Mouse (Mus musculus): ENCODE results near the gene Lsamp. TPM values are rescaled to one million over a fixed set of nuclear protein-coding genes. Genes with fewer than 3 reads are reported as not detected.

Lsamp gene
- polyA plus RNA-seq, 1 experiment, result not detected

DNA sequence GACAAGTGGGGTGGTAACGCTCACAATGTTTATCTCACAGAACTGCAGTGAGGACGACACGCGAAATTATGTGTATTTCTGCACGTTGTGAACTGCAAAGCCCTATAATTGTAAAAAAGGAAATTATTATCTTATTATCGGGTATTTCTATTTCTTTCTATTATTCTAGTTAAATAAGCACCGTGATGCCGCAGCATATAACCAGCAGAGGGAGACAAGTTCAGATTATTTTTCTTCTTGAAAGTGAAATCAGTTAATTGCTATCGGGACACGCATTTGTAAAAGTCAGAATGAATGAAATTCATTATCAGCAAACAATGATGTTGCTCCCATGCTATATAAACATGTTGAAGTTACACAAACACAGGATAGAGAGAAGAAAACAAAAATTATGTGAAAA is 1540.1 kb downstream of the Lsamp start:
- H3K9me3 ChIP-seq (ENCODE audit: control insufficient read depth, low read length), result no peaks in the 10 kb centered on the region
- H3K27me3 ChIP-seq (ENCODE audit: control insufficient read depth), result no peaks in the 10 kb centered on the region
- TF ChIP-seq TAL1 (IDR thresholded peaks at IDR 0.05; ENCODE audit: low read length) (no peak), GATA1 (IDR thresholded peaks at IDR 0.05; ENCODE audit: low read length) (no peak)
- no peak overlapping the region for H3K4me3 ChIP-seq (replicated peaks)
- H3K4me1 ChIP-seq (ENCODE audit: control insufficient read depth), result no peaks in the 10 kb centered on the region
- H3K36me3 ChIP-seq (ENCODE audit: control insufficient read depth), result no peaks in the 10 kb centered on the region

DNA sequence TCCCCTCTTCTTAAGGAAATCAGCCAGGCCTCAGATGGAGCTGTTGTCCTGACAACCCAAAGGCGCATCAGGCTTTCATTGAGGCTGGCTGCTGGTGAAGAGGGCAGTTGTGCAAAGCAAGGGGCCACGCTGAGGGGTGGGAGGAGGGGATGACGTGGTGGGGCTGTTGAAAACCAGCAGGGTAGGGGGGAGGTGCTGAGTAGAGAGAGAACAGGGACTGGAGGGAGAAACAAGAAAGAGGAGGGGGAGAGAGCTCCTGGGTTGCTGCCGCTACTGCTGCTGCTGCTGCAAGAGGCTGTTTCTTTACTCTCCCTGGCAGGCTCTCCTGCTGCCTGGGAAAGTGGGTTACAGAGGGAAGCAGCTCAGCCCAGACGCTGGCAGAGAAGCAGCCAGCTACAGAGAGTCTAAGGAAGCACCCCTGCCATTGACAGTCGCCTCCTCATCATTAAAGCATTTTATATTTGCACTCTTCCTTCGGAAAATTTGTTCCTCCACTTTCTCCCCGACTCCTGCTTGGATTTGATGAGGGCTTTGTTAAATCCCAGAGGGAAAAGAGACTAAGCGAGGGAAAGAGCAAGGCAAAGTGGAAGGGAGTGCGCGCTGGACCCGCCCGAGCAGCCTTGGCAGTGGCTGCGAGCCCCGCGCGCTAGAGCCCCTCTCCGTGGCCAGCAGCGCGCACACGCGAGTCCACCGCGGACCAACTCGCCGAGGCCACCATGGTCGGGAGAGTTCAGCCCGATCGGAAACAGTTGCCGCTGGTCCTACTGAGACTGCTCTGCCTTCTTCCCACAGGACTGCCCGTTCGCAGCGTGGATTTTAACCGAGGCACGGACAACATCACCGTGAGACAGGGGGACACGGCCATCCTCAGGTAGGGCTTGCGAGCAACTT is 1548.7 kb downstream of the Lsamp start:
- no peaks in the 10 kb centered on the region for H3K36me3 ChIP-seq (ENCODE audit: control insufficient read depth)
- no peak overlapping the region for H3K4me3 ChIP-seq (replicated peaks)
- H3K27me3 ChIP-seq (ENCODE audit: control insufficient read depth), result peaks cover 12% of the 10 kb centered on the region; the same call in 1 of the 2 replicates
- TF ChIP-seq GATA1 (IDR thresholded peaks at IDR 0.05; ENCODE audit: low read length) (no peak), TAL1 (IDR thresholded peaks at IDR 0.05; ENCODE audit: low read length) (no peak)
- H3K4me1 ChIP-seq (ENCODE audit: control insufficient read depth), result no peaks in the 10 kb centered on the region
- H3K9me3 ChIP-seq (ENCODE audit: control insufficient read depth, low read length), result no peaks in the 10 kb centered on the region

DNA sequence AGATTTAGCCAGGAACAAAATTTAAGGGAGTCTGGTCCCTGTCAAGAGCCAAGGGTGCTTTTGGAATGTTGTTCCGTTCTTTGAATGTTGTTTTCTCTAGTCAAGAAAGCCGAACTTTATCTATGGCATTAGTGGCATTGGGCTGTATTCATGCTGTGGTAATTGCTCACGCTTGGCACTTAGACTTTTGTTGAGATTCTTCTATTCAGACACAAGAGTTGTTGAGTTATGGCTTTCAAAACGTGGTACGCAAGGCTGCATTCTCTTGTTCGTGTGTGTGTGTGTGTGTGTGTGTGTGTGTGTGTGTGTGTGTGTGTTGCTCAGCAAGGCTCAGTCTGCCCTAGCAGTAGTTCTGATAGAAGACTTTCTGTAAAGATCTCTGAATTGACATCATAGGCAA is 1549.5 kb downstream of the Lsamp start:
- Histone ChIP-seq H3K4me1 (ENCODE audit: control insufficient read depth) (no peaks in the 10 kb centered on the region), H3K27me3 (ENCODE audit: control insufficient read depth) (peaks cover 12% of the 10 kb centered on the region; the same call in 1 of the 2 replicates), H3K36me3 (ENCODE audit: control insufficient read depth) (no peaks in the 10 kb centered on the region), H3K9me3 (ENCODE audit: control insufficient read depth, low read length) (no peaks in the 10 kb centered on the region), H3K4me3 (replicated peaks) (no peak overlapping the region)
- TF ChIP-seq TAL1 (IDR thresholded peaks at IDR 0.05; ENCODE audit: low read length) (no peak), GATA1 (IDR thresholded peaks at IDR 0.05; ENCODE audit: low read length) (no peak)

DNA sequence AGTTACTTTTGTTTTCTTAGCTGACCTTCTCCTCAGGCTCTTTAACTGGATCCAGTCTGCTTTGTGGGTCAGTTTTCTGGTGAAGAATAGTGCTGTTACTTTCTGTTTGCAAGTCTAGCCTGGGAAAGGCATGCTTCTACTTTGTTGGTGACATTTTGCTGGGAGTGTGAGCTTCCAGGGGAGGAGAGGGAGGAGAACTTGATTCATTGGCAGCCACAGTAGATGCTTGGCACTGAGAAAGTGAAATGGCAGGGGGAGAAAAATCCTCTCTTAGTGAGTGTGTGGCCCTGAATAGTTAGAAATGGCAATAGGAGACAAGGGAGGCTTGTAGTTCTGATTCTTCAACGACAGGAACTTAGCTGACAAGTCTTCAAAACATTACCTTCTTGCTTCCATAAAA is 1551.6 kb downstream of the Lsamp start:
- peaks cover 12% of the 10 kb centered on the region; the same call in 1 of the 2 replicates for H3K27me3 ChIP-seq (ENCODE audit: control insufficient read depth)
- TF ChIP-seq TAL1 (IDR thresholded peaks at IDR 0.05; ENCODE audit: low read length) (no peak), GATA1 (IDR thresholded peaks at IDR 0.05; ENCODE audit: low read length) (no peak)
- H3K9me3 ChIP-seq (ENCODE audit: control insufficient read depth, low read length), result no peaks in the 10 kb centered on the region
- H3K4me1 ChIP-seq (ENCODE audit: control insufficient read depth), result no peaks in the 10 kb centered on the region
- no peak overlapping the region for H3K4me3 ChIP-seq (replicated peaks)
- no peaks in the 10 kb centered on the region for H3K36me3 ChIP-seq (ENCODE audit: control insufficient read depth)

DNA sequence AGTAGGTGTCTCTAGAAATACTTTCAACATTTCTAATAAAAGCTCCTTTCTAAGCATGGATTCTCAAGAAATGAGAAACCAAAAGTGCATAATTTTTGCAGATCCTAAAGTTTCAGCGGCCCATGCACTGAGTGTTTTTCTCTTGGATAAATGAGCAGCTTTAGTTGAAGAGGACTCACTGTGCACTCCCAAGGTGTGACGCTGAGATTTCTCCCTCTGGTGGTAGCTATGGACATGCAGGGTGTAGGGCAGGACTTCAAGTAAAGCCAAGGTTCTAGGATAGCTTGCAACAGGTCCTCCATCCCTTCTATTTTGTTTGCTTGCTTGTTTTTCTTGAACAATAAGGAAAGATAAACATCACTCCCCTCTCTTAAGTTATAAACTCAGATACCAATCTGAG is 1558.5 kb downstream of the Lsamp start:
- TF ChIP-seq TAL1 (IDR thresholded peaks at IDR 0.05; ENCODE audit: low read length), result no peak
- TF ChIP-seq GATA1 (IDR thresholded peaks at IDR 0.05; ENCODE audit: low read length), result no peak
- Histone ChIP-seq H3K9me3 (ENCODE audit: control insufficient read depth, low read length) (no peaks in the 10 kb centered on the region), H3K4me3 (replicated peaks) (no peak overlapping the region), H3K4me1 (ENCODE audit: control insufficient read depth) (no peaks in the 10 kb centered on the region), H3K27me3 (ENCODE audit: control insufficient read depth) (no peaks in the 10 kb centered on the region), H3K36me3 (ENCODE audit: control insufficient read depth) (no peaks in the 10 kb centered on the region)

DNA sequence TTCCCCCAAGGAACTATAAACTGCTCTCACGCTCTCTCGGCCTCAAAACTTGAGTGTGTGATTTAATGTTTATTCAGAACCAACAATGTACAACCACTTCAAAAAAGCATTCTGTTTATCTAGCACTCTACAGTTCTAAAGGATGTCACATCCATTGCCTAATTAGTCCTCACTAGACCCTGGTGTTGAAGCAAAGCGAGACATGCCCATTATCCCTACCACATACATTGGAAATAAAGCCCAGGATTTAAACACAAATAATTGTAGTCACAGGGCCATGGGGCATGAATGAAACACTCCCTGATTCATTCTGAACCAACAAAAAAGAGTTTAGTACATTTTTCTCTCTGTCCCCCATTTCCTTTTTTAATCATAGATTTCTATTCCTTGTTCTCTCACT is 1567.0 kb downstream of the Lsamp start:
- Histone ChIP-seq H3K4me1 (ENCODE audit: control insufficient read depth) (no peaks in the 10 kb centered on the region), H3K27me3 (ENCODE audit: control insufficient read depth) (no peaks in the 10 kb centered on the region), H3K9me3 (ENCODE audit: control insufficient read depth, low read length) (no peaks in the 10 kb centered on the region), H3K36me3 (ENCODE audit: control insufficient read depth) (no peaks in the 10 kb centered on the region), H3K4me3 (replicated peaks) (no peak overlapping the region)
- TF ChIP-seq TAL1 (IDR thresholded peaks at IDR 0.05; ENCODE audit: low read length), result no peak
- no peak for TF ChIP-seq GATA1 (IDR thresholded peaks at IDR 0.05; ENCODE audit: low read length)

DNA sequence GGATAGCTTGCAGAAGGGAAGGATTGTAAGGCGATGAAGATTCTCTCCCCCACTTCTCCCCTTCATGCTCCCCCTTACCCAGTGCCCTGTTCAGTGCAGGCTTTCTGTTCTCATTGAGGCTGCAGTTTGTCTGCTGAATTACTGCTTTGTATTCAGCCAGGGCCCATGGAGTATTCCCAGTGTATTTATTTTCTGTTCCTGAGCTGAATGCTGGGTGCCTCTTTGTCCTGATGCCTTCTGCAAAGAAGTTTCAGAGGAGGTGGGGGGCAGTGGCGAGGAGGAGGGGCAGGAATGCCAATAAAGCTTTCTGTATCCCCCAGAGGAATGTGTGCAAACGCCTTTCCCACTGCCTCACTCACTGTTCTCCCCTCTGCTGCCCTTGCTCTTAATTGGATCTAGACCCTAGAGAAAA is 1567.7 kb downstream of the Lsamp start:
- H3K27me3 ChIP-seq (ENCODE audit: control insufficient read depth), result no peaks in the 10 kb centered on the region
- no peaks in the 10 kb centered on the region for H3K9me3 ChIP-seq (ENCODE audit: control insufficient read depth, low read length)
- H3K4me3 ChIP-seq (replicated peaks), result no peak overlapping the region
- TF ChIP-seq TAL1 (IDR thresholded peaks at IDR 0.05; ENCODE audit: low read length) (no peak), GATA1 (IDR thresholded peaks at IDR 0.05; ENCODE audit: low read length) (no peak)
- no peaks in the 10 kb centered on the region for H3K36me3 ChIP-seq (ENCODE audit: control insufficient read depth)
- H3K4me1 ChIP-seq (ENCODE audit: control insufficient read depth), result no peaks in the 10 kb centered on the region

DNA sequence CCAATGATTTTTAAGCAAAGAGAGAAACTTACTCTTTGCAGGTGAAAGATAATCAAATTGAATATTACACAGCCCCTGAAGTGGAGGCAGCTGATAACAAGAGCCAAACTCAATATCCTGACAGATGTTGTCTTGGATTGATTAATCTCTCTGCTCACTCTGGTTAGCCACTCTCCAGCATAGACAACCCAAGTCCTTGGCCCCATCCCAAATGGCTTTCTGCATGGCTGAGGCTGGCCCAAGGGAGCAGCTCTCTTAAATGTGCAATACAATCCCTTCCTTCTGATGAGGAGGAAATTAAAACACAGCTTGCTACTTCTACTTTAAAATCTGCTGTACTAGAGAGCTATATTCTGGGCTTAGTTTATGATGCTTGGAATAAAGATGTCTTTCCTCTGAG is 1572.9 kb downstream of the Lsamp start:
- TF ChIP-seq GATA1 (IDR thresholded peaks at IDR 0.05; ENCODE audit: low read length) (no peak), TAL1 (IDR thresholded peaks at IDR 0.05; ENCODE audit: low read length) (no peak)
- Histone ChIP-seq H3K4me3 (replicated peaks) (no peak overlapping the region), H3K9me3 (ENCODE audit: control insufficient read depth, low read length) (no peaks in the 10 kb centered on the region), H3K27me3 (ENCODE audit: control insufficient read depth) (no peaks in the 10 kb centered on the region), H3K36me3 (ENCODE audit: control insufficient read depth) (no peaks in the 10 kb centered on the region), H3K4me1 (ENCODE audit: control insufficient read depth) (no peaks in the 10 kb centered on the region)

DNA sequence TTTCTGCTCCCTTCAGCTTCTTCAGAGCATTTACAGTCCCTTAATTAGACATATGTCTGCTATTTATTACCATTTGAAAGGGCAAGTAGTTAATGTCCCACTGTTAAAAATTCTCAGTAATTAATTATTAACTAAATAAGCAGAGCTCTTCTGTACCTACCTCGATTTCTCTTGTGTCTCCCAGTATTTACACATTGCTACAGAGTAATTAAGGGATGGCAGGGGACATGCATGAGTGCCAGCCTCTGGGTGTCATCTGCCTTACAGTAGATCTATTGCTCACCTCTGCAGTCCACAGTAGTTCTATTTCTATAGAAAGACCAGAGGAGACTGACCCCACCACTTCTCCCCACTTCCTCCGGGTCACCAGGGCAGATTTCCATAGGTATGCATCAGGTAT is 1581.1 kb downstream of the Lsamp start:
- Histone ChIP-seq H3K4me1 (ENCODE audit: control insufficient read depth) (no peaks in the 10 kb centered on the region), H3K4me3 (replicated peaks) (no peak overlapping the region), H3K36me3 (ENCODE audit: control insufficient read depth) (no peaks in the 10 kb centered on the region), H3K9me3 (ENCODE audit: control insufficient read depth, low read length) (no peaks in the 10 kb centered on the region), H3K27me3 (ENCODE audit: control insufficient read depth) (no peaks in the 10 kb centered on the region)
- TF ChIP-seq TAL1 (IDR thresholded peaks at IDR 0.05; ENCODE audit: low read length), result no peak
- no peak for TF ChIP-seq GATA1 (IDR thresholded peaks at IDR 0.05; ENCODE audit: low read length)
